Mouse (Mus musculus): ENCODE measurements around the gene Pik3cd.

DNA sequence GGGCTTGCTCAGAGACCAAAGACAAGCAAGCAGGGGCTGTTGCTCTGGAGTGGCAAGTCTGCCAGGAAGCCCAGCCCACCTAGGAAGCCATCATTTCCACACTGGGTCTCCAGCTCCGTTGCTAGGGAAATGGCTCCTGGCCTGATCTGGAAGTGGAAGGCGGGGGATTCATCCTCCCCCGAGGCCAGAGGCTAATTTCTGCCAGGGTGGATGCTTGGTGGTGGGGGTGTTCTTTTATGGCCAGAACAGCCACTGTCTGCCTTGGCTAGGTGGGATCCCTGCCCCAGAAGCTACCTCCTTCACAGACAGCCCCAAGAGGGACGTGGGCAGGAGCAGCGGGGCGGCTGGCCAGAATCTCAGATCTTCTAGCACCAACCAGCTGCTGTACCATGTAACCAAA lies 31.4 kb upstream of the Pik3cd start:
- TF ChIP-seq CTCF (IDR thresholded peaks at IDR 0.05; ENCODE audit: borderline replicate concordance, insufficient read depth, low read length), result no peak
- no peak for TF ChIP-seq POLR2A (IDR thresholded peaks at IDR 0.05; ENCODE audit: low read depth, low read length)

Measured in embryonic fibroblast, embryonic 13.5 days (primary cell).